Mouse (Mus musculus): ENCODE measurements around the gene Zp2. TPM values are rescaled to one million over a fixed set of nuclear protein-coding genes. Genes with fewer than 3 reads are reported as not detected.

Zp2 gene
- polyA plus RNA-seq (2015; fragmentation: Nextera tagmentation; extraction: Ambion mirVana): not detected in 2 replicates

DNA sequence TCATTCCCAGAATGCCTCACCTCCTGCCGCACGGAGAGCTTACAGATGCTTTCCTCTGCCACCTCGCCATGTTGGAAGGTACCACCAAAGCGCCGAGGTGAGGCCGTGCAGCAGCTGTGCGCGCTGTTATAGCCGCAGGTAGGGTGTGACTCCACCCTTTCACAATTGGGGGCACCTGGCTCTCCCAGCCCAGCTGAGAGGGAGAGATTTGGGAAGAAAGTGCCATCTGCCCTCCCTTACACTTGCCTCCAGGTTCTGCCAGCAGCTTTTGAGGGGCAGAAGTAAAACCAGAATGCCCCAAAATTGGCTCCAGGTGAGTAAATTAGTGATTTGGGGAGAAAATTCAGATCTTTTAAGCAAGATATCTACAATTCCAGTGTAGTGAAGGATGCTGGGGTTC lies at the start of gene Zp2:
Gene Zp2 (minus strand): TSS at position 101 of the 400 bp plus-strand sequence.
- no peak within 1 kb of the TSS for H3K4me2 ChIP-seq (ENCODE audit: low read length)
- no peak for ATAC-seq
- H3K27ac ChIP-seq (ENCODE audit: low read depth, low read length): no peak within 1 kb of the TSS
- H3K27me3 ChIP-seq (replicated peaks; ENCODE audit: control insufficient read depth, insufficient read depth, low read length): no peaks in the 10 kb centered on the region
- H3K4me1 ChIP-seq (ENCODE audit: control insufficient read depth, insufficient read depth, low read depth, low read length): no peaks in the 10 kb centered on the region
- H3K4me3 ChIP-seq (ENCODE audit: low read length): no peak within 1 kb of the TSS
- 85% methylated on average over 9 of the region's 9 CpGs for WGBS
- H3K9me3 ChIP-seq (ENCODE audit: control insufficient read depth, low read length): no peaks in the 10 kb centered on the region
- no peaks in the 10 kb centered on the region for H3K36me3 ChIP-seq (ENCODE audit: control insufficient read depth, insufficient read depth, low read length)
- no peak within 1 kb of the TSS for H3K9ac ChIP-seq (ENCODE audit: low read depth, low read length)

DNA sequence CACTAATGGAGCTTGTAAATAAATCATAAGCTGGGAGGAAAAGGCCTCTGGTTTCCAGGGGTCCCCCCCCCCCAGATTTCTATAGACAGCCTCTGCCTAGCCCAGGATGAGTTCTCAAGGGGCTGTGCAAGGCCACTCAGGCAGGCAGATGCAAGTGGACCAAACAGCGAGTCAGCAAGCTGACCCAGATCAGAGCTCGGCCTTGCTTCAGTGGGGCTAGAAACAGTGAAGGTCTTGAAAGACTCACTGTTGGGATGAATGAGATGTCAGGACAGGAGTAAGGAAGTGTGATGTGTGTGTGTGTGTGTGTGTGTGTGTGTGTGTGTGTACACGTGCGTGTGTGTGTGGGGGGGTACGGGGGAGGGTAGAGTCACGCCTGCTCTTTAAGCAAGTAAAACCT lies 47.7 kb upstream of the Zp2 start:
- 82% methylated on average over 6 of the region's 6 CpGs for WGBS
- no peak overlapping the region for H3K27ac ChIP-seq (ENCODE audit: low read depth, low read length)
- no peak for ATAC-seq

DNA sequence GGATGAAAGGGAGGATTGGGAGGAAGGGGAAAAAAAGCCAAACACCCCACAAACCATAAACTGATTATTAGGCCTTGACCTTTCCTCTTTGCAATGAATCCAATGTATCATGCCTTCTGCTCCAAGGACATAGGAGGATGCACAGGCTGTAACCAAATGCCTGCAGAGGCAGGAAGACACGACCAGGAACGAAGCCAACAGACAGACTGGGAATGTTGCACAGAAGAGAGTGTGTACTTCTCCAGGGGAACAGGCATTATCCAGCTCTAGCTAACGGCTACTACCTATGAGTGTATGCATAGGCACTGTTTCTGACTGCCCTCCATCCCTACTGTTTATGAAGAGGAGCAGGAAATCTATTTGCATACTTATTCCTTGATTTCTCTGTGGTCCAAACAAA lies 47.1 kb upstream of the Zp2 start:
- peaks cover 2% of the 10 kb centered on the region; the same call in 1 of the 2 replicates for H3K4me1 ChIP-seq (ENCODE audit: control insufficient read depth, insufficient read depth, low read depth, low read length)
- no peaks in the 10 kb centered on the region for H3K27me3 ChIP-seq (replicated peaks; ENCODE audit: control insufficient read depth, insufficient read depth, low read length)
- H3K27ac ChIP-seq (ENCODE audit: low read depth, low read length): no peak overlapping the region
- 51% methylated on average over 3 of the region's 3 CpGs for WGBS
- H3K4me3 ChIP-seq (ENCODE audit: low read length): no peak overlapping the region
- no peaks in the 10 kb centered on the region for H3K36me3 ChIP-seq (ENCODE audit: control insufficient read depth, insufficient read depth, low read length)
- H3K9me3 ChIP-seq (ENCODE audit: control insufficient read depth, low read length): no peaks in the 10 kb centered on the region
- ATAC-seq: no peak
- no peak overlapping the region for H3K9ac ChIP-seq (ENCODE audit: low read depth, low read length)
- no peak overlapping the region for H3K4me2 ChIP-seq (ENCODE audit: low read length)

More for the DNA sequence above, 47.7 kb upstream of the Zp2 start:
- Histone ChIP-seq H3K4me3 (ENCODE audit: low read length) (no peak overlapping the region), H3K27me3 (replicated peaks; ENCODE audit: control insufficient read depth, insufficient read depth, low read length) (no peaks in the 10 kb centered on the region), H3K4me2 (ENCODE audit: low read length) (no peak overlapping the region), H3K9ac (ENCODE audit: low read depth, low read length) (no peak overlapping the region), H3K36me3 (ENCODE audit: control insufficient read depth, insufficient read depth, low read length) (no peaks in the 10 kb centered on the region), H3K9me3 (ENCODE audit: control insufficient read depth, low read length) (no peaks in the 10 kb centered on the region), H3K4me1 (ENCODE audit: control insufficient read depth, insufficient read depth, low read depth, low read length) (peaks cover 2% of the 10 kb centered on the region; the same call in 1 of the 2 replicates)

DNA sequence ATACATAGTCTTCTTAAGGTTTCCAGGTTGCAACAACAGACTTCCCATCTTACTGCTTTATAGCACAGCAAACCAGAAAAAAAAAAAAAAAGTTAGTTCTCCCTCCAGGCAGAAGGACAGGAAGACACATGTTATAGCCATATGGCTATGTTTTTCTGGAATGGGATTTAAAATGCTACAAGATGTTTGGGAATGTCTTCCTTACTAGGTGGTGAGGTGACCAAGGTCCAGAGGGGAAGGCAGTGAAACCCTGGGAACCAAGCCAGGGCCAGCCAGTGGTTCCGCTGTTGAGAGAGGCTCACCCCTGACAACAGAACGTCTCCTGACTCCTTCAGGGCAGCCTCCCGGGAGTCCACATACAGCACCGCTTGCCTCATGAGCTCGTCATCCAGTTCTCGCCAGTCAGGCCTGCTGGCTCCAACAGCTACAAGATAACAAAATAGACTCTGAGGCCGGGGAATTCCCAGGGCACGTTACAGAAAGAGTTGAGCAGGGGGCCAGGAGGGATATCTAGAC lies 45.1 kb upstream of the Zp2 start:
- H3K27ac ChIP-seq (ENCODE audit: low read depth, low read length): no peak overlapping the region
- ATAC-seq: peak; percentile 40; the same call in 1 of the 2 replicates
- H3K9me3 ChIP-seq (ENCODE audit: control insufficient read depth, low read length): no peaks in the 10 kb centered on the region
- no peaks in the 10 kb centered on the region for H3K36me3 ChIP-seq (ENCODE audit: control insufficient read depth, insufficient read depth, low read length)
- peaks cover 2% of the 10 kb centered on the region; the same call in 1 of the 2 replicates for H3K4me1 ChIP-seq (ENCODE audit: control insufficient read depth, insufficient read depth, low read depth, low read length)
- 50% methylated on average over 8 of the region's 8 CpGs for WGBS
- no peak overlapping the region for H3K9ac ChIP-seq (ENCODE audit: low read depth, low read length)
- H3K4me3 ChIP-seq (ENCODE audit: low read length): no peak overlapping the region
- no peaks in the 10 kb centered on the region for H3K27me3 ChIP-seq (replicated peaks; ENCODE audit: control insufficient read depth, insufficient read depth, low read length)
- no peak overlapping the region for H3K4me2 ChIP-seq (ENCODE audit: low read length)

DNA sequence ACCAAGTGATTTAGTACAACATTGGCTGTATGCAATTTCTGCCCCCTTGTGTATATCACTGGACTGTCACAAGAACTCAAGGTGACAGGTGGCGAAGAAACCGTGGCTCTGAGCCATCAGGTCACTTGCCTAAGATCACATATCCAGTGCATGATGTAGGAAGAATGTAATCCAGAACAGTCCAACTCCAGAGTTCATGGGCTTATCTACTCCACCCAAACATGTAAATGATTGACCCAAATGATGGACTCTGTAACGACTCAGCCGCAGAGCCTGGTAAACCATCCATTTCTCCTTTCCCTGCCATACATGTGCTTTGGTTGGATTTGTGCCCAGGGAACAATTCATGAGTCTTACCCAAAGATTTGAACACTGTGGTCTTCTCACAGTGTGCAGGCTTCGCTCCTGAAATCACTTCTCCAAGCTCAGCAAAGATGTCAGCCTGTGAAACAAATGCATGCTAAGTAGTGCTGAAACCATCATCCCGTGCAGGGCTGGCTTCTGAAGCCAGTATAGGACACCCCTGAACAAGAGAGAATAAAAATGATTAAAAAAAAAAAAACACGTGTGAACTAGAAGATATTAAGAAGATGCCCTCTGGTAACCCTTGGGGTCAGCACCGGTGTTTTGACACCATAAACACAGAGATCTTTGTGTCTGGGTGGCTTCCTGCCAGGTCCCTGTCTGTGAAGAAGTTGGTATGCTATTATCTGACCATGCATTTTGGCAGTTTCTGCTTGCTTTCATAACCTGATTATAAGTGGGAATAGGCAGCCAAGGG lies 44.5 kb upstream of the Zp2 start:
- Histone ChIP-seq H3K36me3 (ENCODE audit: control insufficient read depth, insufficient read depth, low read length) (no peaks in the 10 kb centered on the region), H3K27me3 (replicated peaks; ENCODE audit: control insufficient read depth, insufficient read depth, low read length) (no peaks in the 10 kb centered on the region), H3K4me3 (ENCODE audit: low read length) (no peak overlapping the region), H3K4me1 (ENCODE audit: control insufficient read depth, insufficient read depth, low read depth, low read length) (peaks cover 2% of the 10 kb centered on the region; the same call in 1 of the 2 replicates), H3K9me3 (ENCODE audit: control insufficient read depth, low read length) (no peaks in the 10 kb centered on the region), H3K9ac (ENCODE audit: low read depth, low read length) (no peak overlapping the region), H3K27ac (ENCODE audit: low read depth, low read length) (no peak overlapping the region), H3K4me2 (ENCODE audit: low read length) (no peak overlapping the region)
- 71% methylated on average over 8 of the region's 8 CpGs for WGBS
- ATAC-seq: no peak

DNA sequence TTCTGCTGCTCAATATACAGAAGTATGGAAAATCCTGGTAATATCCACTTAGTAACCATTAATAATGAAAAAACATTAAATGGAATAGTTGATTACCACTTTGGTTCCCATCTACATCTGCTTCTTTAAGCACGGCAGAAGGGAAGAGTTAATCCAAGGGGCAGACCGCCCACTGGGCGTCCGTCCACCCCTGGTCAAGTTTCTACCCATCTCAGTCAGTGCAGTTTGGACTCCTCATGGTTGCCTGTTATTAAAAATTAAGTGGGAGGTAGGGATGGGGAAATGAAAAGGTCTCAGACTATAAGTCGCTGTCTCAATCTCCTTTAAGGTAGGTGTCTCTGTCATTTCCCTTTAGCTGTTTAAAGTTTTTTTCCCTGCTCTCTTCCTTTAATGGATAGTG lies 43.9 kb upstream of the Zp2 start:
- Histone ChIP-seq H3K9me3 (ENCODE audit: control insufficient read depth, low read length) (no peaks in the 10 kb centered on the region), H3K4me1 (ENCODE audit: control insufficient read depth, insufficient read depth, low read depth, low read length) (peaks cover 2% of the 10 kb centered on the region; the same call in 1 of the 2 replicates), H3K9ac (ENCODE audit: low read depth, low read length) (no peak overlapping the region), H3K36me3 (ENCODE audit: control insufficient read depth, insufficient read depth, low read length) (no peaks in the 10 kb centered on the region), H3K27ac (ENCODE audit: low read depth, low read length) (no peak overlapping the region), H3K27me3 (replicated peaks; ENCODE audit: control insufficient read depth, insufficient read depth, low read length) (no peaks in the 10 kb centered on the region), H3K4me3 (ENCODE audit: low read length) (no peak overlapping the region), H3K4me2 (ENCODE audit: low read length) (no peak overlapping the region)
- WGBS: 90% methylated on average over 5 of the region's 5 CpGs
- ATAC-seq: no peak

DNA sequence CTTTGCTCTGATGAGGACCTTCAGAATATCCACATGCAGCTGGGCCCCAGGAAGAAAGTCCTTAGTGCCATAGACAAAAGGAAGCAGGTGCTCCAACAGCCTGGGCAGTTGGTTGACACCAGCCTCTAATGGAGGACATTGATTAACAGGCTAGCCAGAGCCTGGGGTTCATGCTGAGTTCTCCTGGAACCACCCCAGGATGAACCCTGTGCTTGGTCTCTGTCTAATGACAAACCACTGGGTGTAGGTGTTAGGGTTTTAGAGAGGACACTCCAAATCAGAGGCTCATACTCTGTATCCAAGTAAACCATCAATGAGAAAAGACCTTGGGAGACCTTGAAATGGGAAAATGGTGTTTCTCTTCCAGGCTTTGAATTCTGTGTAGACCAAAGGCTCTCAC lies 37.8 kb upstream of the Zp2 start:
- Histone ChIP-seq H3K27ac (ENCODE audit: low read depth, low read length) (no peak overlapping the region), H3K4me3 (ENCODE audit: low read length) (no peak overlapping the region), H3K9ac (ENCODE audit: low read depth, low read length) (no peak overlapping the region), H3K36me3 (ENCODE audit: control insufficient read depth, insufficient read depth, low read length) (no peaks in the 10 kb centered on the region), H3K9me3 (ENCODE audit: control insufficient read depth, low read length) (no peaks in the 10 kb centered on the region), H3K27me3 (replicated peaks; ENCODE audit: control insufficient read depth, insufficient read depth, low read length) (no peaks in the 10 kb centered on the region), H3K4me1 (ENCODE audit: control insufficient read depth, insufficient read depth, low read depth, low read length) (no peaks in the 10 kb centered on the region), H3K4me2 (ENCODE audit: low read length) (no peak overlapping the region)
- no peak for ATAC-seq

DNA sequence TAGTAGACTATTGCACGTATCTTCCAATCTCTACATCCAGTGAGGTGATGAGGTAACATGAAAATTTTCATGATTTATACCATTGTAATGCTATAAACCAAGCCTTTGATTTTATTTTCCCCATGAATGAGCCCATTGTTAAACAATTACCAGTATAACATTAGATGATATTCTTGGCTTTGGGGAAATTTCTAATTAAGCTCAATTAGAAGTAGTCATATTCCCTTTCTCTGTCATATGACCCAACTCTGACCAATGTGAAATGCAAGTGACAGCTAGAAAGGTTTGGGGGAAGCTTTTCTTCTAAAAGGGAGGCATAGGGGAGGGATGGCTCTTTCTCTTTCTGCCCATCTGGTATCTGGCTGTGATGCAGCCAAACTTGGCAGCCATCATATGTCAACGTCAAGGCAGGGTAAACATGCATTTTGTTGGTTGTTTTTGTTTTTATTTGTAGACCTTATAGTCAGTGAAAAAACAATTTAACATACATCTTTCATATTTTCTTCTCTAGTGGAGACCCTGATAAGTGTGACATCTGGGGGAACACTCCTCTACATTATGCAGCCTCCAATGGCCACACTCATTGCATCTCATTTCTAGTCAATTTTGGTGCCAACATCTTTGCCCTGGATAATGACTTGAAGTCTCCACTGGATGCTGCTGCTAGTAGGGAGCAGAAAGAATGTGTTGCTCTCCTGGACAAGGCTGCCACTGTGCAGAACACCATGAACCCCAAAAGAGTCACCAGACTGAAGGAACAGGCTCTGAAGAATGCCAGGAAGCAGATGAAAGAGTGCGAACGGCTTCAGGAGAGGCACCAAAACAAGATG lies 36.5 kb upstream of the Zp2 start:
- Histone ChIP-seq H3K27ac (ENCODE audit: low read depth, low read length) (no peak overlapping the region), H3K4me1 (ENCODE audit: control insufficient read depth, insufficient read depth, low read depth, low read length) (no peaks in the 10 kb centered on the region), H3K4me3 (ENCODE audit: low read length) (no peak overlapping the region), H3K9ac (ENCODE audit: low read depth, low read length) (no peak overlapping the region), H3K27me3 (replicated peaks; ENCODE audit: control insufficient read depth, insufficient read depth, low read length) (no peaks in the 10 kb centered on the region), H3K36me3 (ENCODE audit: control insufficient read depth, insufficient read depth, low read length) (no peaks in the 10 kb centered on the region), H3K9me3 (ENCODE audit: control insufficient read depth, low read length) (no peaks in the 10 kb centered on the region), H3K4me2 (ENCODE audit: low read length) (no peak overlapping the region)
- 85% methylated on average over 4 of the region's 4 CpGs for WGBS
- no peak for ATAC-seq

DNA sequence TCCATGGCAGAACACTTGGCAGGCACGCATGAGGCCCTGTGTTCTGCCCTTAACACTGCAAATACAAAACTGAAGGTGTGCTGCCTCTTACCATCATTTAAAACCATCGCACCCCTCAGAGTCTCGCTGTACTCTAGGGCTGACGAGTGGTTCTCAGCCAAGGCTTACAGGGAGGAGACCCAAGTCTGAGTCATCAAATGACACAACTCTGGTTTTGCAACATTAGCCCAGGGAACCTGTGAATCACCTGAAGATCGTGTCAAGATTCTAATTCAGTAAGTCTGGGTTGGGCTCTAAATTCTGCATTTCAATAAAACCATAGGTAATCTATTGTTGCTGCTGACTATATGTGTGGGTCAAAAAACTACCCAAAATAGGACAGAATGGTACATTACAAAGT lies 35.5 kb upstream of the Zp2 start:
- ATAC-seq: no peak
- Histone ChIP-seq H3K27me3 (replicated peaks; ENCODE audit: control insufficient read depth, insufficient read depth, low read length) (no peaks in the 10 kb centered on the region), H3K4me3 (ENCODE audit: low read length) (no peak overlapping the region), H3K27ac (ENCODE audit: low read depth, low read length) (no peak overlapping the region), H3K9me3 (ENCODE audit: control insufficient read depth, low read length) (no peaks in the 10 kb centered on the region), H3K4me2 (ENCODE audit: low read length) (no peak overlapping the region), H3K4me1 (ENCODE audit: control insufficient read depth, insufficient read depth, low read depth, low read length) (no peaks in the 10 kb centered on the region), H3K36me3 (ENCODE audit: control insufficient read depth, insufficient read depth, low read length) (no peaks in the 10 kb centered on the region), H3K9ac (ENCODE audit: low read depth, low read length) (no peak overlapping the region)
- 83% methylated on average over 5 of the region's 5 CpGs for WGBS

All from hindbrain, embryonic 16.5 days (tissue).